Mouse (Mus musculus) midbrain, embryonic 12.5 days (tissue): ENCODE measurements around the gene Ddx5. TPM values are rescaled to one million over a fixed set of nuclear protein-coding genes. Genes with fewer than 3 reads are reported as not detected.

Source experiments
- ATAC-seq: fragments of 200-750 bp; cut with Nextera tagmentation; 2 replicates; pipeline ENCODE4 v1.8.0; 2017; ENCODE audit warnings: low read depth, moderate TSS enrichment, moderate library complexity; ENCODE audit not compliant: low FRiP score
- H3K27ac ChIP-seq: fragments of 300-500 bp; sonication (generic); replicated peaks from 2 replicates; pipeline ENCODE4 v1.5.1; 2016; ENCODE audit warnings: mild to moderate bottlenecking
- H3K27me3 ChIP-seq: fragments of 300-500 bp; sonication (generic); 2 replicates; pipeline ENCODE4 v1.6.1; 2016; ENCODE audit warnings: mild to moderate bottlenecking
- H3K36me3 ChIP-seq: fragments of 300-500 bp; sonication (generic); 2 replicates; pipeline ENCODE4 v1.6.1; 2016
- H3K4me1 ChIP-seq: fragments of 300-500 bp; sonication (generic); 2 replicates; pipeline ENCODE4 v1.6.1; 2016
- H3K4me2 ChIP-seq: fragments of 300-500 bp; sonication (generic); replicated peaks from 2 replicates; pipeline ENCODE4 v1.6.1; 2016; ENCODE audit warnings: mild to moderate bottlenecking, moderate library complexity
- H3K4me3 ChIP-seq: fragments of 300-500 bp; sonication (generic); 2 replicates; pipeline ENCODE4 v1.5.1; 2016; ENCODE audit warnings: mild to moderate bottlenecking
- H3K9ac ChIP-seq: fragments of 300-500 bp; sonication (generic); replicated peaks from 2 replicates; pipeline ENCODE4 v1.6.1; 2016; ENCODE audit warnings: mild to moderate bottlenecking, moderate library complexity
- H3K9me3 ChIP-seq: fragments of 300-500 bp; sonication (generic); 2 replicates; pipeline ENCODE4 v1.6.1; 2016; ENCODE audit warnings: mild to moderate bottlenecking
- WGBS: fragments of 180-500 bp; shearing (Covaris S2); methylation state at CpG from one replicate; pipeline ENCODE4 v1.1.7; 2016; 5-methylcytosine and 5-hydroxymethylcytosine counted together
- polyA plus RNA-seq: library from polyadenylated mRNA; unstranded; fragments of >200 nt; fragmentation: Nextera tagmentation; extraction: Ambion mirVana; gene quantifications from 2 replicates; pipeline ENCODE4 v1.2.1, GENCODE M21; 2016

Gene Ddx5
- polyA plus RNA-seq, 1 experiment from 2014 or later, result 486 TPM

DNA sequence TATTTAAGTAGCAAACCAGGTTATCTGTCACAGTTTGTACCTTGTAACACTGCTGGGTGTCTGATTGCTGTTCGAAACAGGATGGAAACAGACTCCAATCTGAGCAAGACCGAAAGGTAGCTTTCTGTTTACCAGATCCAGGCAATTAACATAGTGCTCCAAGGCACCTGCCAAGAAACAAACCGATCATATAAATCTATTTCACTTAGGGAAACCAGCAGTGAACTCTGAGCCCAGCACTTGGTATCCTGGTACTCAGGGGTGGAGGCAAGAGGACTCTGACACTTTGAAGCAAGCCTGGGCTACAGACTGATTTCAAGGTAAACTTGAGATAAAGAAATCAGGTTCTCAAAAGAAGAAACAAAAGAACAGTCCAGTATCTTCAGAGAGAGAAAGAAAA, 11.6 kb downstream of the Ddx5 start:
- Histone ChIP-seq H3K4me1 (peaks cover 5% of the 10 kb centered on the region; the same call in 1 of the 2 replicates), H3K4me2 (no peak overlapping the region), H3K27me3 (no peaks in the 10 kb centered on the region), H3K27ac (no peak overlapping the region), H3K4me3 (no peak overlapping the region), H3K36me3 (peaks cover 67% of the 10 kb centered on the region), H3K9me3 (no peaks in the 10 kb centered on the region), H3K9ac (no peak overlapping the region)
- 90% methylated on average over 3 of the region's 3 CpGs for WGBS
- no peak for ATAC-seq

DNA sequence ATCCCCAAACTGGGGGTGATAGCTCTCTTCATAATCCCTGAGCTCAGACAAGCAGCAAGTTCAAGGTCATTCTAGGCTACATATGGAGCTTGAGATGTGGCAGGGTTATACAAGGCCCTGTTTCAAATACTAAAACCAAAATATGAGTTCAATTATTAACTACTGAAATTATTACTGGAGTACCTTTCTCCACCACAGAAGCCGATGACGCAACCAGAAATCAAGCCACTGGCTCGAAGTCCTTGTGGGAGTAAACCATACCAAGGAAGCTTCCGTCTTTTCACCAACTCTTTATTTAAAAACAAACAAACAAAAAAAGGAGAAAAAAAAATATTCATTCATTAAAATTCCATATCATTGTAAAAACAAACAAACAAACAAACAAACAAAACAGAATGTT, 12.0 kb downstream of the Ddx5 start:
- Histone ChIP-seq H3K4me1 (peaks cover 5% of the 10 kb centered on the region; the same call in 1 of the 2 replicates), H3K27me3 (no peaks in the 10 kb centered on the region), H3K27ac (no peak overlapping the region), H3K4me2 (no peak overlapping the region), H3K9ac (no peak overlapping the region), H3K36me3 (peaks cover 67% of the 10 kb centered on the region), H3K9me3 (no peaks in the 10 kb centered on the region), H3K4me3 (no peak overlapping the region)
- no peak for ATAC-seq
- 95% methylated on average over 4 of the region's 4 CpGs for WGBS

DNA sequence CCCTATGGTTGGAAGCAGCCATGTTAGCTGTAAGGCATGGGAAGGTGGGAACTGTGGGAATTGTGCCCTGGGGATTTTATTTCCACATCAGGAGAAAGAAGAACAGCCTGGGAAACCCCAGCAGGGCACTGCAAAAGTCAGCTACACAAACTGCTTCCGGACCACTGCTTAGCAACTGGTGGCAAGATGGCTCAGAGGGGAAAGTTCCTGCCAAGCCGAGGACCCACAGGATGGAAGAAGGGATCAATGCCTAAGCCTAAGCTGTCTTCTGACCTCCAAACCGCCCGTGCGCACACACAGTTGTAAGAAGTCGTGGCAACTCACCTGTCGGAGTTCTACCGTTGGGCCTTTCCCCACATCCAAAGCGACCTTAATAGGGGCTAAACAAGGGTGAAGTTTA, 15.9 kb downstream of the Ddx5 start:
- Histone ChIP-seq H3K4me3 (no peak overlapping the region), H3K36me3 (peaks cover 78% of the 10 kb centered on the region), H3K4me1 (0 out of 2 replicates have a peak, but pooled peaks cover 2% of the 10 kb centered on the region), H3K9me3 (no peaks in the 10 kb centered on the region), H3K4me2 (no peak overlapping the region), H3K27ac (no peak overlapping the region), H3K9ac (no peak overlapping the region), H3K27me3 (no peaks in the 10 kb centered on the region)
- 93% methylated on average over 9 of the region's 9 CpGs for WGBS
- ATAC-seq, result no peak

GRCm38 (mm10) chr11:106770195-106770974, 18.6 kb downstream of the Ddx5 start:
- Histone ChIP-seq H3K27me3 (no peaks in the 10 kb centered on the region), H3K36me3 (peaks cover 88% of the 10 kb centered on the region), H3K4me2 (no peak overlapping the region), H3K9ac (no peak overlapping the region), H3K9me3 (peaks cover 5% of the 10 kb centered on the region), H3K4me3 (no peak overlapping the region), H3K4me1 (no peaks in the 10 kb centered on the region), H3K27ac (no peak overlapping the region)
- 95% methylated on average over 9 of the region's 9 CpGs for WGBS
- ATAC-seq, result no peak

GRCm38 (mm10) chr11:106767516-106767915, 21.5 kb downstream of the Ddx5 start:
- Histone ChIP-seq H3K4me2 (no peak overlapping the region), H3K4me3 (no peak overlapping the region), H3K4me1 (no peaks in the 10 kb centered on the region; the same call in 1 of the 2 replicates), H3K36me3 (peaks cover 59% of the 10 kb centered on the region), H3K9me3 (peaks cover 5% of the 10 kb centered on the region), H3K9ac (no peak overlapping the region), H3K27me3 (no peaks in the 10 kb centered on the region), H3K27ac (no peak overlapping the region)
- WGBS, result 89% methylated on average over 4 of the region's 4 CpGs
- no peak for ATAC-seq

DNA sequence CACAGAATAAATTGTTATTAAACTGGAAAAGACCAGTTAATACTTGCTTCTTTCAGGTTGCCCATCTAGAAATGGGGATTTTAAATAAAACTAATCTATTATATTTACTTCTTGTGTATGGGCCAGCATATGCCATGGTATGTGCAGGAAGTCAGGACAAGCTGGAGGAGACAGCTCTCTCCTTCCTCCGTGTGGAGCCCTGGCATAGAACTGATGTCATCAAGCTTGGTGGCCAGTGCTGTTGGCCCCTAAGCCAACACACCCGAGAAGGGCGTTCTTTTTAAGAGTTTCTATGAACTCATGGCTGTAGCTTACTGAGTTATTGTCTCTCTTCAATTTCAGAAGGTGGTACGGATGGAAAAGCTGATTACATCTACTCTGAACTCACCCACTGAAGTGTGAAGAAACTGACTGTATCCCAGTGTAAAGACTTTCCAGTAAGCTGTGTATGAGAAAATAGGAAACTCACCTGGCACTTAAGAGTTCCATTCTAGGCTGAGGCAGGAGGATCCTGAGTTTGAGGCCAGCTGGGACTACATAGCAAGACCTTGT, 22.3 kb downstream of the Ddx5 start:
- H3K27ac ChIP-seq, result no peak overlapping the region
- H3K36me3 ChIP-seq, result peaks cover 51% of the 10 kb centered on the region
- H3K9ac ChIP-seq, result no peak overlapping the region
- no peak for ATAC-seq
- no peak overlapping the region for H3K4me3 ChIP-seq
- H3K4me2 ChIP-seq, result no peak overlapping the region
- WGBS, result 91% methylated on average over 4 of the region's 4 CpGs
- peaks cover 5% of the 10 kb centered on the region; the same call in 1 of the 2 replicates for H3K4me1 ChIP-seq
- H3K9me3 ChIP-seq, result peaks cover 5% of the 10 kb centered on the region
- no peaks in the 10 kb centered on the region for H3K27me3 ChIP-seq

GRCm38 (mm10) chr11:106762800-106763185, 26.2 kb downstream of the Ddx5 start:
- Histone ChIP-seq H3K4me2 (no peak overlapping the region), H3K9ac (no peak overlapping the region), H3K27ac (peak overlapping the region; percentile 66), H3K9me3 (peaks cover 3% of the 10 kb centered on the region), H3K36me3 (peaks cover 21% of the 10 kb centered on the region), H3K27me3 (no peaks in the 10 kb centered on the region), H3K4me3 (no peak overlapping the region), H3K4me1 (peaks cover 7% of the 10 kb centered on the region; the same call in 1 of the 2 replicates)
- WGBS, result 79% methylated on average over 9 of the region's 9 CpGs
- ATAC-seq, result no peak

GRCm38 (mm10) chr11:106762139-106762799, 26.7 kb downstream of the Ddx5 start:
- no peak overlapping the region for H3K4me3 ChIP-seq
- no peaks in the 10 kb centered on the region for H3K27me3 ChIP-seq
- H3K4me2 ChIP-seq, result no peak overlapping the region
- H3K36me3 ChIP-seq, result peaks cover 16% of the 10 kb centered on the region
- no peak overlapping the region for H3K9ac ChIP-seq
- H3K27ac ChIP-seq, result peak overlapping the region; percentile 66
- H3K9me3 ChIP-seq, result no peaks in the 10 kb centered on the region
- ATAC-seq, result no peak
- WGBS, result 55% methylated on average over 5 of the region's 5 CpGs
- peaks cover 7% of the 10 kb centered on the region; the same call in 1 of the 2 replicates for H3K4me1 ChIP-seq

DNA sequence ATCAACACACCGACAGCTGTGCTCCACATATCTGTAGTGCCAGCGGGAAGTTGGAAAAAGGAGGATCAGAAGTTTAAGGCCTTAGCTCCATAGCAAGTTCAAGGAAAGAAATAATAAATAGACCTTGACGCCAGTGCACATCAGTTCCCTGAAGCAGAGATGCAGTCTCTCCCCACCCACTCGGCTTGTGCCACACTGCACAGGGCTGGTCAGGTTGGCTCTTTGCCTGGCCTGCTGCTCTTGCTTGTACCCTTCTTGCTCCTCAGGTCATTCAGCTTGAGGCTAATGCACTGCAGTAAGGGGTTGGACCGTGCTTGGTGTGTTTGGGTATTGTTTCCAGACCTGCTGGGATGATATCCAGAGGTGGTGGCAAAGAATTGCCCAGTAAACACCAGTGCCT, 28.5 kb downstream of the Ddx5 start:
- ATAC-seq, result no peak
- Histone ChIP-seq H3K4me3 (no peak overlapping the region), H3K27me3 (no peaks in the 10 kb centered on the region), H3K4me2 (no peak overlapping the region), H3K9ac (no peak overlapping the region), H3K36me3 (no peaks in the 10 kb centered on the region; the same call in 1 of the 2 replicates), H3K9me3 (no peaks in the 10 kb centered on the region), H3K27ac (no peak overlapping the region), H3K4me1 (peaks cover 7% of the 10 kb centered on the region; the same call in 1 of the 2 replicates)
- WGBS, result 95% methylated on average over 5 of the region's 5 CpGs

GRCm38 (mm10) chr11:106759028-106759427, 30.0 kb downstream of the Ddx5 start:
- Histone ChIP-seq H3K9me3 (no peaks in the 10 kb centered on the region), H3K27ac (no peak overlapping the region), H3K4me1 (peaks cover 7% of the 10 kb centered on the region; the same call in 1 of the 2 replicates), H3K27me3 (no peaks in the 10 kb centered on the region), H3K9ac (no peak overlapping the region), H3K36me3 (no peaks in the 10 kb centered on the region), H3K4me3 (no peak overlapping the region), H3K4me2 (no peak overlapping the region)
- ATAC-seq, result no peak
- WGBS, result 90% methylated on average over 3 of the region's 3 CpGs

GRCm38 (mm10) chr11:106755583-106755982, 33.4 kb downstream of the Ddx5 start:
- Histone ChIP-seq H3K9me3 (no peaks in the 10 kb centered on the region), H3K4me3 (no peak overlapping the region), H3K9ac (no peak overlapping the region), H3K4me1 (no peaks in the 10 kb centered on the region), H3K4me2 (no peak overlapping the region), H3K27ac (no peak overlapping the region), H3K27me3 (no peaks in the 10 kb centered on the region), H3K36me3 (no peaks in the 10 kb centered on the region)
- ATAC-seq, result no peak
- 15% methylated on average over 5 of the region's 5 CpGs for WGBS

GRCm38 (mm10) chr11:106753314-106753713, 35.7 kb downstream of the Ddx5 start:
- WGBS, result 86% methylated on average over 6 of the region's 6 CpGs
- no peaks in the 10 kb centered on the region for H3K9me3 ChIP-seq
- no peak overlapping the region for H3K4me2 ChIP-seq
- no peaks in the 10 kb centered on the region for H3K27me3 ChIP-seq
- H3K4me3 ChIP-seq, result no peak overlapping the region
- no peak overlapping the region for H3K27ac ChIP-seq
- H3K9ac ChIP-seq, result no peak overlapping the region
- H3K36me3 ChIP-seq, result no peaks in the 10 kb centered on the region
- no peaks in the 10 kb centered on the region for H3K4me1 ChIP-seq
- ATAC-seq, result no peak
